Mouse (Mus musculus) erythroblast, embryonic 14.5 days (primary cell): Measurements from ENCODE around the gene Tcf23.

Experiments
- GATA1 ChIP-seq: IDR thresholded peaks from 2 replicates; pipeline ENCODE4 v1.6.1; 2012; ENCODE audit warnings: low read length, inconsistent platforms, mixed read lengths
- TAL1 ChIP-seq: IDR thresholded peaks from 3 replicates; pipeline ENCODE4 v1.6.1; 2012; ENCODE audit warnings: low read length, inconsistent platforms, mixed read lengths

GRCm38 (mm10) chr5:30952551-30952950 is 15.9 kb upstream of the Tcf23 start:
- no peak for TF ChIP-seq TAL1
- no peak for TF ChIP-seq GATA1
